Mouse (Mus musculus) liver, postnatal 0 days (tissue): ENCODE results near the gene Pik3cd.

Source experiments
- CTCF ChIP-seq: sonication (generic); IDR thresholded peaks from 2 replicates; pipeline ENCODE4 v1.5.1; 2016; ENCODE audit warnings: antibody characterized with exemption, low read depth
- EP300 ChIP-seq: IDR thresholded peaks from 2 replicates; pipeline ENCODE4 v1.6.1; 2016; ENCODE audit warnings: antibody characterized with exemption, low read depth, mild to moderate bottlenecking

DNA sequence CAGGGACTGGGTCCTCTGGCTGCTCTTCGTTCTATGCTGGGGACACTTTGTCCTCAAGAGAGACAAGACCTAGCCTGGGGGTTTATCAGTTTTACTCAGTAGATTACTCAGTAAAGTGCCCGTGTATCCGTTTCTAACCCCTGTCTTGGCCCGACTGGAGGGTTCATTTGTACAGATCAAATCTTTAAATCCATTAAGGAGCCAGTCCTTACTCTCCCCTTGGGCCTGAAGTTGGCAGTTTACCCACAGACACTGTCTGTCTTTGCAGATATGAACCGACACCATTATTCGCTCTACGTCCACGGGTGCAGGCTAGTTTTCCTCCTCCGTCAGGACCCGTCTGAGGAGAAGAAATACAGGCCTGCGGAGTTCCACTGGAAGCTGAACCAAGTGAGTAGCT lies 67.4 kb downstream of the Pik3cd start:
- no peak for TF ChIP-seq CTCF
- peak; percentile 64; the same call in 1 of the 2 replicates for TF ChIP-seq EP300
